Mouse (Mus musculus): ENCODE measurements at regions not wholly inside any gene's neighbourhood (a gene's known extent, or its start where the extent isn't known, plus 50 kb on each side); places are given as distances from the start of the nearest gene placed in this dataset.

DNA sequence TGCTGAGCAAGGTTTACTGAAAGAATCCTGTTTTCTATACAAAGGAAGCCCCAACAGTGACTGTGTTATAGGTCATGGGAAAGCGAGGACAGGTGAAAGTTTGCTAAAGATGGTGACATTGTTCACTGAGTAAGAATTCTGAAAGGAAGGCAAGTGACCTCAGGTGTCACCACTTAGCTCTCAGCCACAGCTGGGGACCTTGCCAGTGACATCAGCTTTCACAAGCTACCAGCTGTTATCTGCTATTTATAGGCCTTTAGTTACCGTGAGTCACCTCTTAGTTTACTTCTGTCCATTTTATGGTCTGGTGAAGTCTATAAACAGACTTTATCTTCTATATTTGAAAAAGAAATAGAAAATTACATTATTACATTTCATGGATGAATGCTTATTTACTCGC, 65.4 kb upstream of the Mtpn start:
- DNase-seq (ENCODE audit: low spot score), result no peak

DNA sequence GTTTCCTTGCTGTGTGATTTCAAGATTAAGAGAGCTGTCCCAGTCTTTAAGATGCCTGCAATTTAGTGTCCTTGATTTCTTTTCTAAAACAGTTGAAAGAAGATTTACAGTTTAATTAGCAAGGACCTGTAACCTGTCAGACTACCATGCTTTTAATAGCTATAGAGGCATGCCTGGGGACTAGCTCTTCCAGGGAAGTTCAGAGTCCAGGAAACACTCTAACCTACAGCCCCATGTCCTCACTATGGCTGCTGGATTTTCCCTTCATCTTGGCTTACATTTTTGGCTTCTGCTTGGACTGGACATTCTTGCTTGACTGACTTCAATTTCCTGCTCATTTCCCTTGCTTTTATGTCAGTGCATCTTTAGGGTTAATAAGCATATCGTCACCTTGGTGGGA, 61.7 kb upstream of the Mtpn start:
- DNase-seq (ENCODE audit: low spot score), result no peak

DNA sequence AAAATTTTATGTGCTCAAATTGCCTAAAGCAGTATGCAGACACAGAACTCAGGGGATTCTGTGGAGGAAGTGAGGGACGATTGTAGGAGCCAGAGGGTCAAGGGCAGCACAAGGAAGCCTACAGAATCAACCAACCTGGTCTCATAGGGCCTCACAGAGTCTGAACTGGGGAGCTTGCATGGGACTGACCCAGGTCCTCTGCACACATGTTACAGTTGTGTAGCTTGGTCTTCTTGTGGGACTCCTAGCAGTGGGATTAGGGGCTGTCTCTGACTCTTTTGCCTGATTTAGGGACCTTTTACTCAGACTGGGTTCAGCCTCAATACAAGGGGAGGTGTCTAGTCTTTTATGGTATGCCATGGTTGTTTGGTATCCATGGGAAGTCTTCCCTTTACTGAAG, 60.2 kb upstream of the Mtpn start:
- DNase-seq (ENCODE audit: low spot score), result no peak

DNA sequence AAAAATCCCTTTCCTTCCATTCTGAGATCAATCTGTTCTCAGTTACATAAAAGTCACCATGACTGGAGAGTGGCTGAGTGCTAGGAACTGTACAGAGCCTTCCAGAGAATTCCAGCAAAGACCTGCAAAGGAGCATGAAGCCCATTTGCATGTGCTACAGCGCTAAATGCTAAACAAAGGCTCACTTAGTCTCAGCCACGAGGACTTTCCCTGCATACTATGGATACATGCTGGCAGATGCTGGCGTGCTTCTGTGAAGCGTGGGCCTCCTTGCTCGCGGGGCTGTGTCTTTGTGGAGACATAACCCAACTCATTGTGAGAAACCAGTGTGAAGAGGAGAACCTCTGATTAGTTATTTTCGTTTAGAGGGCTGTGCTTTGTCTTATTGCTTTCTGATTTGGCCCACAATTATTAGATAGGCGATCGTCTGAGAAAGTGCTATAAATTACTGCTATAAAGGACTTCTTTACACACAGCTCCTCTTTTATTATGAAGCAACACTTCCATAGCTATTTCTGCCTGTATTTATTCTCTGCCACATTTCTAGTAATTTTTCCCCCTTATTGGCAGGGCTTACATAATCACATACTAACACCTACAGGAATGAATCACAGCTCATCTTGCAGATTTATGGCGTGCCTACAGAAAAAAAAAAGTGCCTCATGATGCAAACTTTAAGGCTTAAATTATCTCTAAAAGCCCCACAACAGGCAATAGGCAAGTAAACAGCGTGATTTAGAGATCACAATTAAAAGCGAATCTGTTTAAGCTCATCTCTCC, 58.9 kb upstream of the Mtpn start:
- DNase-seq (ENCODE audit: low spot score), result no peak

DNA sequence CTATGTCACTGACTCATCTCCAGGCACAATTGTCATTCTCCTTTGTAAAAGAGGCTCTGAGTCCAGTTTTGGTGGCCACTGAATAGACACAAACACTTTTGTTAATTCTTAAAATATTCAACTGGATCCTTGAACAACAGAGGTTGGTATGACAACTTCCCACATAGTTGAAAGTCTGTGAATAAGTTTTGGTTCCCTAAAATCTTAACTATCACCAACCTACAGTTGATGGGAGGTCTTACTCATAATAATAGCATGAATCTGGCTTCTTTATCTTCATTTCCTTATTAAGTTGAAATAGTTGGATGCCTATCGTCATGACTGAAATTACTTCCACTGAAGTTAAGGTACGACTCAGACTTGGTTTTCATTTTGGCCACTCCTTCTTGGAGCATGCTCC, 55.3 kb upstream of the Mtpn start:
- no peak for DNase-seq (ENCODE audit: low spot score)

DNA sequence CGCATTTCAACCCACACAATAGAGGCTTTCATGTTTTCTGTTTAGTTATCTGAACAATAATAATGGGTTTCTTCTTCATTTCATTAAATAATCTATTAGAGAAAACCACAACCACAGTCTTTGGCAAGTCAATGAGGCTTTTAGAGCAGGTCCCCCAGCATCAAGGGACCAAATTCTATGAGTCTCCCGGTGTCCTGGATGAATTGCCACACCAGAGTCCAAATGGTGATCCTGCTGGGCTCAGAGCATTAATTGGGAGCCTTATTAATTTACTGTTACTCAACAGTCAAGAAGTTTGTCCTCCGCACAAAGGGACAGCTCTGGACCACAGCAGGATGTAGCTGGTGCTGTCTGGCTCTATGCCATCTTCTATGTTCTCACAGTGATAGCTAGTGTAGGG, 52.5 kb upstream of the Mtpn start:
- no peak for DNase-seq (ENCODE audit: low spot score)

Measured in urinary bladder, postnatal 25 days (tissue).